Mouse (Mus musculus): ENCODE measurements around the gene Elp6. TPM values are rescaled to one million over a fixed set of nuclear protein-coding genes. Genes with fewer than 3 reads are reported as not detected.

Gene Elp6
- polyA plus RNA-seq, 1 experiment from 2014 or later, result 21.0 TPM

GRCm38 (mm10) chr9:110369860-110370259 lies 64.9 kb downstream of the Elp6 start:
- no peak overlapping the region for H3K4me2 ChIP-seq
- H3K36me3 ChIP-seq, result peaks cover 16% of the 10 kb centered on the region
- H3K27me3 ChIP-seq (replicated peaks), result no peaks in the 10 kb centered on the region
- H3K4me3 ChIP-seq (replicated peaks), result no peak overlapping the region
- no peak overlapping the region for H3K9ac ChIP-seq
- no peaks in the 10 kb centered on the region for H3K9me3 ChIP-seq
- no peak for ATAC-seq (ENCODE audit: insufficient read depth, low FRiP score, low read depth)
- WGBS, result 90% methylated on average over 3 of the region's 3 CpGs
- no peak overlapping the region for H3K27ac ChIP-seq
- no peaks in the 10 kb centered on the region for H3K4me1 ChIP-seq

Small RNAs within 50 kb of the gene (microRNA-seq; reads per million reads assigned to microRNA genes)
- gene Mir6236, result 44.4 reads per million, percentile 39 among the genes with 10 or more reads in this experiment

Other genes starting within 250 kb of the Elp6 start
- 94.3 and 99.5 TPM in 2 replicates for gene Smarcc1, start 187.5 kb upstream of the Elp6 start, polyA plus RNA-seq (2015; fragmentation: Nextera tagmentation; extraction: Ambion mirVana)
- gene Dhx30, start 187.3 kb upstream of the Elp6 start, polyA plus RNA-seq (2015; fragmentation: Nextera tagmentation; extraction: Ambion mirVana), result 103 and 106 TPM in 2 replicates
- gene Cspg5, start 61.4 kb upstream of the Elp6 start, polyA plus RNA-seq (2015; fragmentation: Nextera tagmentation; extraction: Ambion mirVana), result 4.3 and 5.1 TPM in 2 replicates
- gene Scap, start 28.1 kb downstream of the Elp6 start, polyA plus RNA-seq (2015; fragmentation: Nextera tagmentation; extraction: Ambion mirVana), result 38.1 and 38.5 TPM in 2 replicates
- 16.4 and 17.2 TPM in 2 replicates for gene Ptpn23, start 103.0 kb downstream of the Elp6 start, polyA plus RNA-seq (2015; fragmentation: Nextera tagmentation; extraction: Ambion mirVana)
- gene Ngp, start 114.6 kb downstream of the Elp6 start, polyA plus RNA-seq (2015; fragmentation: Nextera tagmentation; extraction: Ambion mirVana), result 62.1 and 64.5 TPM in 2 replicates
- gene Klhl18, start 171.5 kb downstream of the Elp6 start, polyA plus RNA-seq (2015; fragmentation: Nextera tagmentation; extraction: Ambion mirVana), result 7.4 and 7.7 TPM in 2 replicates
- gene Kif9, start 171.8 kb downstream of the Elp6 start, polyA plus RNA-seq (2015; fragmentation: Nextera tagmentation; extraction: Ambion mirVana), result 0.95 and 1.1 TPM in 2 replicates
- 31.1 and 31.9 TPM in 2 replicates for gene Setd2, start 227.4 kb downstream of the Elp6 start, polyA plus RNA-seq (2015; fragmentation: Nextera tagmentation; extraction: Ambion mirVana)